Mouse (Mus musculus): ENCODE measurements around the gene Hes3.

The Hes3 gene

DNA sequence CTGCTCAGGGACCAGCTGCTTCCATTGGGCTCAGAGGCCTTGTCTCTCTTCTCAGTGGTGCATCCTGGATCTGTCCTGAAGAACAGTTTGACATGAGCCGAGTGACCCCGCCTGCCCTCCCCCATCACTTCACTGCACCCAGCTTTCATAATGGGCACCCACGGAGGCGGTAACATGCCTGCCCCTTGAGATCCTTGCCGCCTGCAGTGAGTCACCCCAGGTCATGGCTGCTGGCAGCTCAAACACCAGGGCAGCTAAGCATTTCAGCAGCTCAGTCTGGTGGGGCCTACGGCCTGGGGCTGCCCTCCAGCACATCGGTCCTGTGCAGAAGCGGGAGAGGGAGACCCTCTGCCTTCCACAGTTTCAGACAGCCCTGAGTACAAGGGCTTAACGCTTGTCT is 16.1 kb upstream of the Hes3 start:
- DNase-seq (ENCODE audit: extremely low read depth, insufficient read length, low spot score): no peak

DNA sequence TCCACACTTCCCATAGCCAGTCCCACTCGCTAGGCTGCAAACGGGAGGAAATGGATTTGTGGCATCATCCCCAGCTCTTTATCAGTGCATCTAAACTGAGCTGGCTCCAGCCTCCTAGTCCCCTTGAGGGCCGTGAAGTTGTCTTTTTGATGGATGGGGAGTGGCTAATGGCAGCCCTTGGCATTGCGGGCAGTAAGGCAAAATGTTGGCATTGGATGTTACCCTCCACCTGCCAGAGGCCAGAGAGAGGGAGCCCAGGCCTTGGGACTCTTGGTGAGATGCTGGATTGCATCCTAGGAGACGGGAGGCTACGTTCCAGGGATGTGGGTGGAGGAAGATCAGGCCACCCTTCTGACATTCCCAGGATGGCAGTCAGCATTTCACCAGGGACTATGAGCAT is 14.5 kb upstream of the Hes3 start:
- no peak for DNase-seq (ENCODE audit: extremely low read depth, insufficient read length, low spot score)

GRCm38 (mm10) chr4:152304685-152305084 is 13.2 kb upstream of the Hes3 start:
- DNase-seq (ENCODE audit: extremely low read depth, insufficient read length, low spot score): no peak

DNA sequence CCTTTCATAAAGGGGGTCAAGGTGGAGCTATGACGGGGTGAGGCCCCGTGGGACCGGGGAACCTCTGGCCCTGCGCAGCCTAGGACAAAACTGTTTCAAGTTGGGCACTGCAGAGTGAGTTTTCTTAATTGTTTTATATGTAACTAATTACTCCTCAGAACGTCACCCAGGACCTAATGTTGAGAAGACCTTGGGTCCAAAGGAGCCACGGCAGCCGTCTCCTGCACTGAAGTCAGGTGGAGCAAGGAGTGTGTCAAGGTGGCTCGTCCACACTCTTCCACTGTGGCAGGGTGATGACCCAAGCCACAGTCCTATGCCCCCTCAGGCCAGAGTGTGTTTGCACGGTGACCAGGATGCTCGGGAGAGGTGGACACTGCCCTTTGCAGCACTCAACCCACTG is 11.7 kb upstream of the Hes3 start:
- DNase-seq (ENCODE audit: extremely low read depth, insufficient read length, low spot score): no peak

DNA sequence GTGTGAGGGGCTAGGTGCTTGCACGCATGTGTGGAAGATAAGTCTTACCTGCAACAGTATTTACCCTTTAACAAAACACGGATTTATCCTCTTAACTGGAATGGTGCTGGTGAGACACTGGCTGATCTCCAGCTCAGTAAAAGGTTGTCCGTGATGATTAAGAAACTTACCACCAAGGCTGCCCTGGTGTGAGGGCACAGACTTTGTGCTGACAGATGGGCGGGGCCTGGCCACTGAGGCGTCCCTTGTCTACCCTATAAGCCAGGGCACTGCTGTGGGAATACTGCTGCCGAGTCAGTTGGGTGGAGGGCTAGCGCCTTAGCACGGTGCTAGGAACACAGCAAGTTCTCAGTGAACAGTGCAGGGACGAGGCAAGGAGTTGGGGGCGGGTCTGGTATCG is 10.6 kb upstream of the Hes3 start:
- no peak for DNase-seq (ENCODE audit: extremely low read depth, insufficient read length, low spot score)

- DNase-seq (ENCODE audit: extremely low read depth, insufficient read length, low spot score): no peak
Measured at GRCm38 (mm10) chr4:152300375-152300774, 8.9 kb upstream of the Hes3 start.

- DNase-seq (ENCODE audit: extremely low read depth, insufficient read length, low spot score): no peak
Measured at GRCm38 (mm10) chr4:152298836-152299235, 7.4 kb upstream of the Hes3 start.

GRCm38 (mm10) chr4:152296874-152297861 is 5.7 kb upstream of the Hes3 start, which contains the start of gene Icmt:
TSS of gene Icmt (plus strand) at chr4:152297227.
- peak; percentile 94 for DNase-seq (ENCODE audit: extremely low read depth, insufficient read length, low spot score)

DNA sequence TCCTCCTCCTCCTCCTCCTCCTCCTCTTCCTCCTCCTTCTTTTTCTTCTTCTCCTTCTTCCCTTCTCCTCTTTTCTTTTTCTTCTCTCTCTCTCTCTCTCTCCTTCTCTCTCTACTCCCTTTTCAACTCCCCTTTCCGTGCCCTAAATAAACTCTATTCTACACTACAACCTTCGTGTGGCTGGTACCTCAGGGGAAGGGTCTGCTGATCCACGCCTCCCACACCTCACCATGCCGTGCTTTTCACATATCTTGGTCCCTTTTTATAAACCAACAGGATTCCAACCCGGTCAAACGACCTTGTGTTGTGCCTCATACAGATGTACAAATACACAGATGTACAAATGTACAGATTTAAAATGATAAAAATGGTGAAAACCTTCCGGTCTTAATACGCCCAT is 4.9 kb upstream of the Hes3 start:
- no peak for DNase-seq (ENCODE audit: extremely low read depth, insufficient read length, low spot score)

DNA sequence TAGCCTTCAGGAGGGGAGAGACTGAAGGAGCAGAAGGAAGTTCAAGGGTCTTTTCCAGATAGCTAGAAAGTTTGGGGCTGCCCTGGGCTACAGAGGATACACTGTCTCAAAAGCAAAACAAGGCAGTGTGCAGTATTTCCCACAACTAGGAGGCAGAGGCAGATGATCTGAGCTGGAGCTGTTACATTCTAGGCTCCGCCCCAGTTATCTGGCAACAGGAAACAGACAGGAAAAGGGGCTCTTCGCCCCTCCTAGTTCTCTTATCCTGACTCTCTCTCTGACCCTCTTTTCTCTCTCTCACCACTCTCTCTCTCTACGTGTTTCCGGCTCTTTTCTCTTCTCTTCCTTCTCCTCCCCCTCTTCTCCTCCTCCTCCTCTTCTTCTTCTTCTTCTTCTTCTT is 4.5 kb upstream of the Hes3 start:
- no peak for DNase-seq (ENCODE audit: extremely low read depth, insufficient read length, low spot score)

DNA sequence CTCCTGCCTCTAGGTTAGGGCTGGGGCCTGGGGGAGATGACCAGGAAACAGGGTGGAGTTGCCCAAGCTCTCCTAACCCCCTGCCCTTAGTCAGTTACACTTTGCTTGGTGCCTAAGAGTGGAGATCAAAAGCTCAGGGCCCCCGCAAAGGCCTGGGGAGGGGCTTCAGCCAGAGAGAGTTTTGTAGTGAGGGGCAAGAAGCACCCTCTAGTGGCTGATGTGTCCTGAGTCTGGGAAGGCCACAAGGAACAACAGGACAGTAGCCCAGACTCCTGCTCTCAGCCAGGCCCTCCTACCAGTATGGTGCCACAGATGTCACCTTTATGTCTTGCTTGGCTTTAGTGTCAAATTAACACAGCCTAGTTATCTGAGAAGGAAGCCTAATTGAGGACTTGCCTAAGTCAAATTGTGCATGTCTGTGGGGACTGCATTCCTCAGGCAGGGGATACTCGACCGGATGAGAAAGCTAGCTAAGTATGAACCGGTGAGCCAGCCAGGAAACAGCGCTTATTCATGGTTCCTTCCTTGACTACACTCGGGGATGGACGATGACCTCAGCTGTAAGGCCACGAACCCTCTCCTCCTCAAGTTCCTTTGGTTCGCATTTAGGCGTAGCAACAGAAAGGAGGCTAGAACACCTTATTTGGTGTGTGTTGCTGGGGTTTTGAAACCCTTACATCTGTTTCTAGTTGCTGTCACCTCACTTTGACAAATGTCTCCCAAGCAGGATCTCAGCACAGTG is 2.9 kb upstream of the Hes3 start:
- DNase-seq (ENCODE audit: extremely low read depth, insufficient read length, low spot score): no peak

DNA sequence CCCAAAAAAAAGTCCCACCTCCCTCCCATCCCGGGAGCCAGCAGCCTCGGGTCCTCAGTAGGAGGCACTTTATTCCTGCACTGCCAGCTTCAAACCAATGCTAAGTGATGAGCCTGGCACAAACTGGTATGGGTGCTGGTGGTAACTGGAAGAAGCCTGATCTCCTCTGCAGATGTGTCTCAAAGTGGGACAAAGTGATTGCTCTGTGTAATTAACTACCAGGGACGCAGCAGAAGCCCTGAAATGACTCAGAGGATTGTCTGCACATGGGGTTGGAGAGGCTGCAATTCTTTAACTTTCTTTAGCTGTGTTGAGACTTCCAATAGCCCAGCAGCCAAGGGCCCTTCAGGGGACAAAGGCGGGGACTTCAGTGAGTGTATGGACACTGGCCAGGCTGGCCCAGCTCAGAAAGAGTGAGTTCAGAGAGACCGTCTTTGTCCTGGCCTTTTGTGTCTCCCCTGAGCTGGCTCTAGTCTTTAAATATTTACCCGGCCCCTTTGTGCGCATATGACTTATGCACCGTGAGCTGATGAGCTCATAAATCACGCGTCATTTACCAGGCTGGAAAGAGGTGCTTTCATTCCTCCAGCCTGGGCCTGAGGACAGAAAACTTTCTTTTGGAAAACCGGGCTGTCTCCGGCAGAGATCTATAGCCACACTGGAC is 772 bp upstream of the Hes3 start:
- no peak for DNase-seq (ENCODE audit: extremely low read depth, insufficient read length, low spot score)

DNA sequence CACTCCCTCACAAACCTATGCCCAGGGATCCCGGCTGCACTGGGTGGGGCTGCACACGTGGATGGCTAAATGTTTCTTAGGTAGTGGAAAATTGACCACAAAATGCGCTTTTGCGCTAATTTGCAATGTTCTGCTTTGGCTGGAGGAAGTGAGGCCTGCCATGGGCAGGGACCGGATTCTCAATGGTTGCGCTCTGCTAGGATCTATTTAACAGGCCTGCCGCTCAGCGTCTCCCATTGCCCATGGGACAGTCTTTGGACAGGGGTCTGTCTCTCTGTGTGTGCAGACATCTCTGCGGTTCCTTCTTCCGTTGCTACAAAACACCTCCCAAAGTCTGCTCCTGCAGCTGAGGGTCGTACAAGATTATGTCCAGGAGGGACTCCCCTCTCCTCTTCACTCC is 471 bp downstream of the Hes3 start:
- no peak for DNase-seq (ENCODE audit: extremely low read depth, insufficient read length, low spot score)

- DNase-seq (ENCODE audit: extremely low read depth, insufficient read length, low spot score): no peak
Measured at GRCm38 (mm10) chr4:152290385-152290784, 1.1 kb downstream of the Hes3 start.

DNA sequence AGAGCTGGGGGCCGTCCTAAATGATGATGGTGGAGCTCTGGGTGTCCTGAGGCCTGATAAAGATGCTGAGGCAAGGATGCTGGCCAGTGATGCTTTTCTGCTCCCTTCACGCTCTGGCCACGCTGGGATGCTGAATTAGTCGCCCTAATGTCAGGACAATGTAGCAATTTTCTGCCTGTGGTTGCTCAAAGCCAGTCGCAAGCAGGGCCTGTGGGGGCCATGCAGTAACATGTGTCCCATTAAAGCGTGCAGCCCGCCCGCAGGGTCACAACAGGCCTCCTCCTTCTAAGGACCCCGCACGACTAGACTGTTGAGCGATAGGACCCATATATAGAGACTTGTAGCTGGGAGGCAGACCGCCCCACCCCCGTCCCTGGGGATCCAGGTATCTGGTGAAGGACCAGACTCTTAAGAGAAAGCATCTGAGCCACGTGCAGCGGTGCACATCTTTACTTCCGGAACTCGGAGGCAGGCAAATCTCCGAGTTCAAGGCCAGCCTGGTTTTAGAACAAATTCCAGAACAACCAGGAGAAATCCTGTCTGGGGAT is 3.0 kb downstream of the Hes3 start:
- no peak for DNase-seq (ENCODE audit: extremely low read depth, insufficient read length, low spot score)

GRCm38 (mm10) chr4:152287317-152288120 is 3.9 kb downstream of the Hes3 start:
- DNase-seq (ENCODE audit: extremely low read depth, insufficient read length, low spot score): no peak

DNA sequence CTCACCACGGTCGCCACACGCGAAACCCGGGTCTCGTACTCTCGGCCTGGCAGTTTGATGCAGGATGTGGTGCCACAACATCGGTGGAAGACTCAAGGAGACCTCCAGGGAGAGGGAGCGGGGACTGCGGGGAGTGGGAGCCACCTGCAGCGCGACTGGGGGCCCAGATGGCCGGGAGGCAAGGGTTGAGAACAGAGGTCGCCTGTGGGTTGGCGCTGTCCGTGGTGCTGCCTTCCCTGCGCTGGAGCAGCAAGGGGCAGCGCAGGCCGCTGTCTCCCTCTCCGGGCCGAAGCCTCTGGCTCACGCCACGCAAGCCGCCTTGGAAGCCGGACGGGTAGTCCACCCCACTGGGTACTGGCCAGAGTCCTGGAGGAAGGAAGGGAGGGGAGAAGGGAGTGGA is 4.6 kb downstream of the Hes3 start:
- DNase-seq (ENCODE audit: extremely low read depth, insufficient read length, low spot score): no peak

DNA sequence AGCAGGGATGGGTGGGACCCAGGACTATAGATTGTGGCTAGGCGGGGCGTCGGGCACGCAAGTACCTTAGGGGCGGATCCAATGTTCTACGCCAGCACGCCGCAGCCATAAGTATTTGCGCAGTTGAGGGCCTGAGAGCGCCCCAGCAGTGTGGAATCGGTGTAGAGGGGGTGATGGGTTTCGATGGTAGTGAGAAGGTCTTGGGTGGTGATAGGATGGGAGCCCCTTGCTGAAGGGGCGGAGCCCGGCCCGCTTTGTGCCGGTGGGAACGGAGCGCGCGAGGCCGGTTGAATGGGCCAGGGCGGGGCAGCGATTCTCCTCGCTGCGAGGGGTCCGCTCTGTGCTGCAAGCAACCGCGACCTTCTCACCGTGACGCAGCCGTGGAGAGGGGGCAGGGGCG is 5.3 kb downstream of the Hes3 start:
- no peak for DNase-seq (ENCODE audit: extremely low read depth, insufficient read length, low spot score)

DNA sequence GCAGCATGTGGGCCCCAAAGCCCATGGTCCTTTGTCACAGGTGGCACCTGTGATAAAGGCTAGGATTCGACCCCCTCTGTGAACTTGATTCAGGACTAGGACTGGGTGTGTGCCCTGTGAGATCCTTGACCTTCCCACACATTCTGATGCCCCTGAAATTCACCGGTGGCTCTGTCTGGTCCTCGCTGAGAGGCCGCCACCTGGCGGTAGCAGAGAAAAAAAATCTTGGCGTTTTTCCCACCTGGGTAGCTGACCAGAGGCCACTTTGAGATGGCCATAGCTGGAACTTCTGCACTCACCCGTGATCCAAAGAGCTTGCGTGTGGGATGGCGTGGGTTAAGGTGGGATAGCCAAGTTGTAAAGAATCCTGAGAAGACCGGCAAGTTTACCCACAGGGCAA is 6.0 kb downstream of the Hes3 start:
- no peak for DNase-seq (ENCODE audit: extremely low read depth, insufficient read length, low spot score)

Measured in 3134 (cell line).